Mouse (Mus musculus) lung, postnatal 0 days (tissue): Measurements from ENCODE around the gene Phldb2. TPM values are rescaled to one million over a fixed set of nuclear protein-coding genes. Genes with fewer than 3 reads are reported as not detected.

ENCODE experiments used
- ATAC-seq: fragments of 200-750 bp; cut with Nextera tagmentation; 2 replicates; pipeline ENCODE4 v1.8.0; 2017; ENCODE audit warnings: moderate library complexity
- DNase-seq: peaks from one replicate; pipeline ENCODE4 v3.0.0-alpha.2; 2016; ENCODE audit warnings: low spot score
- H3K27ac ChIP-seq: fragments of 300-500 bp; sonication (generic); 2 replicates; pipeline ENCODE4 v1.5.1; 2014; ENCODE audit warnings: antibody characterized with exemption, mild to moderate bottlenecking, low read length, mixed read lengths
- H3K27me3 ChIP-seq: fragments of 300-500 bp; sonication (generic); replicated peaks from 2 replicates; pipeline ENCODE4 v1.6.1; 2014; ENCODE audit warnings: low read length, mixed read lengths; ENCODE audit not compliant: insufficient read depth
- H3K36me3 ChIP-seq: fragments of 300-500 bp; sonication (generic); 2 replicates; pipeline ENCODE4 v1.6.1; 2014; ENCODE audit warnings: low read length, mixed read lengths; ENCODE audit not compliant: insufficient read depth
- H3K4me1 ChIP-seq: fragments of 300-500 bp; sonication (generic); 2 replicates; pipeline ENCODE4 v1.6.1; 2014; ENCODE audit warnings: antibody characterized with exemption, low read depth, low read length, mixed read lengths; ENCODE audit not compliant: insufficient read depth
- H3K4me2 ChIP-seq: fragments of 300-500 bp; sonication (generic); replicated peaks from 2 replicates; pipeline ENCODE4 v1.6.1; 2014; ENCODE audit warnings: low read depth, mild to moderate bottlenecking, low read length, moderate library complexity, mixed read lengths
- H3K4me3 ChIP-seq: fragments of 300-500 bp; sonication (generic); 2 replicates; pipeline ENCODE4 v1.5.1; 2014; ENCODE audit warnings: low read depth, low read length
- H3K9ac ChIP-seq: fragments of 300-500 bp; sonication (generic); replicated peaks from 2 replicates; pipeline ENCODE4 v1.6.1; 2014; ENCODE audit warnings: low read depth, mild to moderate bottlenecking
- H3K9me3 ChIP-seq: fragments of 300-500 bp; sonication (generic); 2 replicates; pipeline ENCODE4 v1.6.1; 2016; ENCODE audit warnings: low read length, mixed read lengths
- CTCF ChIP-seq: IDR thresholded peaks from 2 replicates; pipeline ENCODE4 v1.5.1; 2016; ENCODE audit warnings: antibody characterized with exemption, mild to moderate bottlenecking
- EP300 ChIP-seq: IDR thresholded peaks from 2 replicates; pipeline ENCODE4 v1.6.1; 2016; ENCODE audit warnings: antibody characterized with exemption, mild to moderate bottlenecking, control low read depth
- WGBS: fragments of 180-500 bp; shearing (Covaris S2); extraction: QIAGEN DNeasy Blood & Tissue Kit; methylation state at CpG from one replicate; pipeline ENCODE4 v1.1.7; 2014; 5-methylcytosine and 5-hydroxymethylcytosine counted together
- polyA plus RNA-seq: library from polyadenylated mRNA; unstranded; fragments of >200 nt; fragmentation: Nextera tagmentation; extraction: Ambion mirVana; gene quantifications from 2 replicates; pipeline ENCODE4 v1.2.1, GENCODE M21; 2015

Gene Phldb2
- 54.2 and 66.7 TPM in 2 replicates for polyA plus RNA-seq

DNA sequence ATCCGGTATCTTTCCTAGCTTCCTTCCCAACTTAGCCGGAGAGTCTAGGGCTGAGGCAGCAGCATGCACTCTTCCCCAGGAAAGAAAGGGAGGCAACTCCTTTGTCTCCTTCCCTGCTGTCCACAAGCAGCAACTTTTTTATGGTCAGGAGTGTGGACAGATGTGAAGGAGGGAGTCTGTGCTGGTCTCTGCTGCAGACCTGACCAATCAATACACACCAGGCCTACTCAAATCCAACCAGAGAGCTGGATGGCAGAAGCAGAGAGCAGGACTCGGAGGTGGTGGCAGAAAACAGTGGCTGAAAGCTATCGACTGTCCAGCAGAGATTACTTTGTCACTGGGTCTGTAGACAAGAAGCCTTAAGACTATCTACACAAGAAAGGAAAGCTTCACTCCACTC, at the start of gene Phldb2:
TSS of gene Phldb2 (minus strand) at position 205 of the 400 bp plus-strand sequence.
- no peaks in the 10 kb centered on the region for H3K27me3 ChIP-seq
- H3K27ac ChIP-seq: peak within 1 kb of the TSS; percentile 22; the same call in 1 of the 2 replicates
- H3K4me1 ChIP-seq: 0 out of 2 replicates have a peak, but pooled peaks cover 2% of the 10 kb centered on the region
- DNase-seq: no peak
- no peak within 1 kb of the TSS for H3K9ac ChIP-seq
- TF ChIP-seq EP300 (no peak), CTCF (no peak)
- 67% methylated on average over 4 of the region's 4 CpGs for WGBS
- H3K36me3 ChIP-seq: no peaks in the 10 kb centered on the region
- no peak within 1 kb of the TSS for H3K4me3 ChIP-seq
- H3K4me2 ChIP-seq: no peak within 1 kb of the TSS
- no peak for ATAC-seq
- no peaks in the 10 kb centered on the region for H3K9me3 ChIP-seq

DNA sequence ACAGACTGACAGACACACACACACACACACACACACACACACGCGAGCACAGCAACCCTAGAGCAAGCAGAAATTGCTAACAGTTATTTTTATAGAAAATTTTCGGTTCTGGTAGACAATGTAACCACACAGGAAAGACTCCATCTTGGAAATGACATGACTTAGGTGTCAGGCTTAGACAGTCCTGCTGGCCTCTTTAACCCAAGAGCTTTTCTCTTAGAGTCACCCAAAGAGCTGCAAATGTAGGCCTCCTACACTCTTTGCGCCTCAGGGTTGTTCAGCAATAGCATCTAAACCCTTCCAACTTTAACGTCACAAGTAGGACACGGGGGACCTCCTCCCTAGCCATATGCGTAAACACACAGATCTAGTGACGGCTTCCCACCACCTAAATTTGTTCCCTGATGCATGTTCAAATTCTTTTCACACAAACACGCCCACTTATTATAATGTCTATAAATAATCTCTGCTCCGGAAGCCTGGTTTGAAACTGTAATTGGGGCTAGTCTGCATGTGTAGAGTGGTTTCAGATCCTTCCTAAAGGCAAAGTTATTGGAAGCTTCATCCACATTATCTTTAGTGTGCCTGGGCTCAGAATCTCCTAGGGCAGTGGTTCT, 48.3 kb upstream of the Phldb2 start:
- DNase-seq (no peak), ATAC-seq (no peak)
- no peaks in the 10 kb centered on the region for H3K9me3 ChIP-seq
- H3K27me3 ChIP-seq: no peaks in the 10 kb centered on the region
- no peak for TF ChIP-seq CTCF
- TF ChIP-seq EP300: no peak
- H3K9ac ChIP-seq: no peak overlapping the region
- WGBS: 81% methylated on average over 10 of the region's 10 CpGs
- H3K4me1 ChIP-seq: no peaks in the 10 kb centered on the region
- H3K4me2 ChIP-seq: no peak overlapping the region
- no peak overlapping the region for H3K4me3 ChIP-seq
- no peak overlapping the region for H3K27ac ChIP-seq
- H3K36me3 ChIP-seq: no peaks in the 10 kb centered on the region

DNA sequence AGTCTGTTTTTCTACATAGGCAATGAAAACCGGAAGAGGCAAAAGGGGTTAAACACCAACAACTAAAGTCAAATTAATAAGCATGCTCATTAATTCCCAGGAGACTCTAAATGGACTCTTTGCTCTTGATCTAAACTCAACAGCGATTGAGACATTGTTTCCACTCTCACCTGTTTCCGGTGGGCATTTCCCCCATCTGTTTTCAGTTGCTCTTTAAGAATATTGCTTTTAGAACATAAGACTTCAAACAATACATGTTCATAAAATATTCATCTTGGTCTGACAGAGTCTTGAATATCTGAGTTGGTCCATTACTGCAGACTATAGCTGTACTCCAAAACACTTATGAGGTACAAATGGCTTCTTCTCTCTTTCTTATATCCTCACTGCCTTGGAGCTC, 47.6 kb upstream of the Phldb2 start:
- WGBS: 90% methylated on average over 3 of the region's 3 CpGs
- ATAC-seq: no peak
- no peak overlapping the region for H3K27ac ChIP-seq
- H3K9ac ChIP-seq: no peak overlapping the region
- TF ChIP-seq CTCF (no peak), EP300 (no peak)
- H3K4me3 ChIP-seq: no peak overlapping the region
- no peak for DNase-seq
- H3K36me3 ChIP-seq: no peaks in the 10 kb centered on the region
- no peak overlapping the region for H3K4me2 ChIP-seq
- H3K4me1 ChIP-seq: no peaks in the 10 kb centered on the region
- H3K9me3 ChIP-seq: no peaks in the 10 kb centered on the region
- no peaks in the 10 kb centered on the region for H3K27me3 ChIP-seq

DNA sequence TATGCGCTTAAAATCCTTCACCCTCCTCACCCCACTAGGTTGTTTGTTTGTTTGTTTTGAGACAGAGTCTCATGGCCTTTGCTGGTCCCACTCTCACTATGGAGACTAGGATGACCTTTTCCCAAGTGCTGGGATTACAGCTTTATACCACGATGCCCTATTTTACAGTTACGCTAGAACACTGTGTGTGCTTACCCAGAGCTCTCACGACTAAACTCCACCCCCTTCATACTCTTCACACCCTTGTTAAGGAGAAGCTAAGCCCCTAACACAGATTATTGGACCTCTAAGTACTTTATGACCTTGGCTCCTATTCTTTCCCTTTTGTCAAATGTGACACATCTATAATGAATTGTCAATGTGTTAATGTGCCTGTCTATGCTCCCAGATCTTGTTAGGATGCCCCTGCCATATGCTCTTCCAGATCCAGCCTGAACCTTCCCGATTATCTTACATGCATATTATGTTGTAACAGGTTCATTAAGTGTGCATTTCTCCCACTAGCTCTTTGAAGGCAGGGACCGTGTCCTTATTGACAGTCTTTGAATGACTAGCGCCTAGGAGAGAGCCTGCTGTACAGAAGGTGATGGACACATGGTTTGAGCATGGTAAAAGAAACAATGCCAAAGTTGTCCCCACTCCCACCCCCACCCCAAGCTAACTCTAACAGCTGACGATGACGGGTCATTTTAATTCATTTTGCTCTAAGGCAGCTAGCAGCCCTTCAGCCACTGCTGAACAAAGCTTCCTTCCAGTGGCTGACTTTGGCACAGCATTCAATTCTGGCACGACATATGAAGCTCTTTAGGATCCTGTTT, 46.2 kb upstream of the Phldb2 start:
- H3K9me3 ChIP-seq: no peaks in the 10 kb centered on the region
- DNase-seq: no peak

DNA sequence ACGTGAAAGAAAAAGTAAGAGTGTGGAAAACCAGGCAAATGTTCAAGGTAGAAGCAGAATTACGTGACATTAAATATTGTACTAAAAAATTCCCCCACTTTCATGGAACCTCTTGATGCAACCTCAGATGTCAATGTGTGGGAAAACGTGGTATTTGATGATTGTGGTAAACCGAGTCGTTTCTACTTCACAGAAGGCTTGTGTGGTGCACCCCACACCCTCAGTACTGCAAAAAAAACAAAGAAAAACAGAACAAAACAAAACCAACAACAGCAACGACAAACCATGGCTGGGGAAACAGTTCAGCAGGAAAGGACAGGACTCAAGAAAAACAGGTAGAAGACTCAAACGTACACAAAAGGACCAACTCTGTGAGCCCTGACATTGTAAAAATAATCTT, 44.8 kb upstream of the Phldb2 start:
- Histone ChIP-seq H3K36me3 (no peaks in the 10 kb centered on the region), H3K4me1 (no peaks in the 10 kb centered on the region), H3K9ac (no peak overlapping the region), H3K9me3 (no peaks in the 10 kb centered on the region), H3K27ac (no peak overlapping the region), H3K27me3 (no peaks in the 10 kb centered on the region), H3K4me3 (no peak overlapping the region), H3K4me2 (no peak overlapping the region)
- WGBS: 73% methylated on average over 7 of the region's 7 CpGs
- TF ChIP-seq CTCF: no peak
- TF ChIP-seq EP300: no peak
- DNase-seq (no peak), ATAC-seq (no peak)

More for the DNA sequence above, 46.2 kb upstream of the Phldb2 start:
- H3K36me3 ChIP-seq: no peaks in the 10 kb centered on the region
- no peak overlapping the region for H3K9ac ChIP-seq
- H3K4me2 ChIP-seq: no peak overlapping the region
- H3K4me1 ChIP-seq: no peaks in the 10 kb centered on the region
- no peaks in the 10 kb centered on the region for H3K27me3 ChIP-seq
- no peak overlapping the region for H3K4me3 ChIP-seq
- ATAC-seq: no peak
- H3K27ac ChIP-seq: no peak overlapping the region
- 73% methylated on average over 10 of the region's 10 CpGs for WGBS
- TF ChIP-seq CTCF (no peak), EP300 (no peak)

DNA sequence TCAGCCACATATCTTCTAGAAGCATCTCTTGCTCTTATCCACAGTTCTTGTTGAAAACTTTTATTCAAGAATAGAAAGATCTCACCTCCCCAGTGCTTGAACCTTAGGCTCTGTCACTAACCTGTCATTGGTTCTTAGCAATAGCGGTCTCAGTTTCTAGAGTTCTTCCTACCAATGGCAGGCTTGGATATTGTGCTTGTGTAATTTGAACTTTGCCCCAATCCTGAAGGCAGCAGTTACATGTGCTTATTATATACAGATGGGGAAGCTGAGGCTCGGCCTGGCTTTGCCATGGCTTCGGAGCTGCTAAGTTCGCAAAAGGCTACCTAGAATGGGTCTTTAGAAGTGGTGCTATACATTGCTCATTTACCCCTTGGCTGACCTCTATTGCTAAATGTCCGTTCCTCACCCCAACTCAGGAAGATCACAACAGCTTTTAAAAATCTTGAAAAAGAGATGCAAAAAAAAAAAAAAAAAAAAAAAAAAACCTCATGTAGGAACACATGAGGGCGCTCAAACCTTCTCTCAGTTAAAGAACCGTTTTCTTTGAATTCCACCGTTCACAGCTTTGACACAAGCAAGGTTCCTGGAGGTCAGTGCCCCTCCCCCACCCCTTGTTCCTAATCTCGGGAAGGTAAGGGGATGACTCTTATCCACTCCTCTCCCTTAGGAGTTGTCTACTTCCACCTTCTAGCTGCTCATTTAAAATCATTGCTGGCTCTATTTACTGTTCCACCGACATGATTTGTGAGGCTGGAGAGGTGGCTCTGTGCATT, 37.7 kb upstream of the Phldb2 start:
- Histone ChIP-seq H3K4me3 (no peak overlapping the region), H3K9ac (no peak overlapping the region), H3K27ac (no peak overlapping the region), H3K4me2 (no peak overlapping the region), H3K4me1 (no peaks in the 10 kb centered on the region), H3K9me3 (no peaks in the 10 kb centered on the region), H3K27me3 (no peaks in the 10 kb centered on the region), H3K36me3 (no peaks in the 10 kb centered on the region)
- DNase-seq (peak; percentile 29), ATAC-seq (no peak)
- WGBS: 46% methylated on average over 10 of the region's 10 CpGs
- TF ChIP-seq CTCF (peak; percentile 41), EP300 (no peak)
